Mouse (Mus musculus): ENCODE measurements around the gene Tubgcp5. TPM values are rescaled to one million over a fixed set of nuclear protein-coding genes. Genes with fewer than 3 reads are reported as not detected.

The Tubgcp5 gene
- total RNA-seq, 2 experiments from 2014 or later = 26.7 to 33.1 TPM

Other genes with a start within 250 kb of the Tubgcp5 start
- 10 to 100 TPM; 13.5 to 14.9 TPM for gene Siglech, start 26.0 kb upstream of the Tubgcp5 start, total RNA-seq (2021)
- 100 to 1,000 TPM; 111 to 132 TPM for gene Cyfip1, start 47.6 kb downstream of the Tubgcp5 start, total RNA-seq (2021)
- 10 to 100 TPM; 50.9 to 51.0 TPM for gene Nipa2, start 168.3 kb downstream of the Tubgcp5 start, total RNA-seq (2021)
- 10 to 100 TPM; 59.8 to 63.3 TPM for gene Nipa1, start 225.8 kb downstream of the Tubgcp5 start, total RNA-seq (2021)

Measured in layer of hippocampus, postnatal 25 days (tissue).